Comparison of ENCODE assay signal across 8 mouse cellular contexts in genomic region chr7:74011976-74012857, GRCm38 (mm10). TPM values are rescaled to one million over a fixed set of nuclear protein-coding genes. Genes with fewer than 3 reads are reported as not detected.
DNase-seq lines count a peak whose midpoint lies in the region; ATAC-seq and TF ChIP-seq lines count a peak whose summit lies in the region.

No protein-coding gene starts in this region.

- no peaks in the 10 kb centered on the region; the same call in none of the 2 replicates for H3K27me3 ChIP-seq in kidney, embryonic 14.5 days (ENCODE audit: control insufficient read depth, insufficient read depth, low read length)
- peaks cover 48% of the 10 kb centered on the region for H3K27me3 ChIP-seq in heart, embryonic 12.5 days (replicated peaks)
- peaks cover 35% of the 10 kb centered on the region for H3K27me3 ChIP-seq in liver, embryonic 14.5 days (ENCODE audit: control insufficient read depth, insufficient read depth, low read length)
- no peaks in the 10 kb centered on the region for H3K27me3 ChIP-seq in testis, adult 2 months (ENCODE audit: control insufficient read depth, insufficient read depth, low read length)

- no peak for TF ChIP-seq CTCF in liver, embryonic 14.5 days (IDR thresholded peaks at IDR 0.05; ENCODE audit: low read depth)
- TF ChIP-seq CTCF in testis, adult 2 months (IDR thresholded peaks at IDR 0.05; ENCODE audit: control insufficient read depth, insufficient read depth, insufficient replicate concordance, low read depth, low read length): no peak

- H3K27ac ChIP-seq in kidney, embryonic 14.5 days (ENCODE audit: low read depth, low read length): peak overlapping the region; percentile 84; the same call in 1 of the 2 replicates
- no peak overlapping the region for H3K27ac ChIP-seq in brown adipose tissue, adult 24 weeks (replicated peaks; ENCODE audit: low read depth, low read length)
- H3K27ac ChIP-seq in heart, embryonic 12.5 days (ENCODE audit: poor library complexity, severe bottlenecking): no peak overlapping the region
- no peak overlapping the region for H3K27ac ChIP-seq in liver, embryonic 14.5 days
- H3K27ac ChIP-seq in testis, adult 2 months (ENCODE audit: control insufficient read depth, insufficient read depth, low read depth, low read length): no peak overlapping the region

- H3K4me3 ChIP-seq in kidney, embryonic 14.5 days (ENCODE audit: low read length): peak overlapping the region; percentile 79
- 0 out of 2 replicates have a peak overlapping the region, but pooled peaks have one; percentile 3 for H3K4me3 ChIP-seq in brown adipose tissue, adult 24 weeks (ENCODE audit: insufficient read depth, low read depth, low read length)
- peak overlapping the region; percentile 81 for H3K4me3 ChIP-seq in heart, embryonic 12.5 days
- H3K4me3 ChIP-seq in liver, embryonic 14.5 days (ENCODE audit: insufficient read depth in 1 of 2, low read depth in 2 of 2, low read length in 2 of 2): 0 out of 4 replicates have a peak overlapping the region, but pooled peaks of 1 of the 2 experiments have one; percentile 27
- H3K4me3 ChIP-seq in testis, adult 2 months (ENCODE audit: control insufficient read depth, low read depth, low read length): peak overlapping the region; percentile 83

- WGBS in kidney, embryonic 14.5 days: 4% methylated on average over 43 of the region's 43 CpGs
- 4% methylated on average over 41 of the region's 43 CpGs for WGBS in heart, embryonic 12.5 days
- 3% methylated on average over 43 of the region's 43 CpGs for WGBS in liver, embryonic 14.5 days (ENCODE audit: insufficient replicate concordance)

- no peak for DNase-seq in kidney, adult 18-20 months
- no peak for DNase-seq in liver, embryonic 14.5 days (ENCODE audit: low read depth in 3 of 3, low spot score in 3 of 3)
- DNase-seq in layer of hippocampus, adult 9-10 months (ENCODE audit: low spot score): no peak

- peaks cover 21% of the 10 kb centered on the region for H3K4me1 ChIP-seq in kidney, embryonic 14.5 days (ENCODE audit: control insufficient read depth, insufficient read depth, low read length)
- peaks cover 2% of the 10 kb centered on the region; the same call in 1 of the 2 replicates for H3K4me1 ChIP-seq in brown adipose tissue, adult 24 weeks (ENCODE audit: control insufficient read depth, insufficient read depth, insufficient read length, low read length)
- H3K4me1 ChIP-seq in heart, embryonic 12.5 days (replicated peaks): no peaks in the 10 kb centered on the region
- H3K4me1 ChIP-seq in liver, embryonic 14.5 days (replicated peaks; ENCODE audit: control insufficient read depth in 2 of 2, insufficient read depth in 2 of 2, low read length in 1 of 2): no peaks in the 10 kb centered on the region
- peaks cover 5% of the 10 kb centered on the region for H3K4me1 ChIP-seq in testis, adult 2 months (ENCODE audit: control insufficient read depth, insufficient read depth, low read length)

- TF ChIP-seq EP300 in liver, embryonic 14.5 days (IDR thresholded peaks at IDR 0.05; ENCODE audit: low read depth): no peak

- H3K4me2 ChIP-seq in kidney, embryonic 14.5 days (replicated peaks; ENCODE audit: low read depth, low read length): peak overlapping the region; percentile 93
- H3K4me2 ChIP-seq in heart, embryonic 12.5 days: peak overlapping the region; percentile 100
- peak overlapping the region; percentile 49 for H3K4me2 ChIP-seq in liver, embryonic 14.5 days (ENCODE audit: low read depth)

- peak overlapping the region; percentile 81 for H3K9ac ChIP-seq in kidney, embryonic 14.5 days (ENCODE audit: low read depth, low read length)
- H3K9ac ChIP-seq in heart, embryonic 12.5 days: peak overlapping the region; percentile 72
- H3K9ac ChIP-seq in liver, embryonic 14.5 days (replicated peaks): no peak overlapping the region

- H3K36me3 ChIP-seq in kidney, embryonic 14.5 days (ENCODE audit: control insufficient read depth, insufficient read depth, low read length): no peaks in the 10 kb centered on the region
- H3K36me3 ChIP-seq in heart, embryonic 12.5 days: no peaks in the 10 kb centered on the region
- no peaks in the 10 kb centered on the region for H3K36me3 ChIP-seq in liver, embryonic 14.5 days (replicated peaks; ENCODE audit: control insufficient read depth, insufficient read depth, low read depth)
- no peaks in the 10 kb centered on the region for H3K36me3 ChIP-seq in testis, adult 2 months (ENCODE audit: control insufficient read depth, insufficient read depth, low read length)

- peak; percentile 44 for ATAC-seq in kidney, embryonic 14.5 days (ENCODE audit: low FRiP score, low TSS enrichment)
- ATAC-seq in heart, embryonic 12.5 days (ENCODE audit: insufficient number of reproducible peaks, low FRiP score): peak; percentile 16; the same call in 1 of the 2 replicates
- no peak for ATAC-seq in liver, embryonic 14.5 days (ENCODE audit: insufficient read depth)
- no peak for ATAC-seq in activated CD4-positive, CD25-positive, alpha-beta regulatory T cell, adult 4 months

- no peak for TF ChIP-seq POLR2A in testis, adult 2 months (IDR thresholded peaks at IDR 0.05; ENCODE audit: control insufficient read depth, low read depth, low read length)

- no peaks in the 10 kb centered on the region for H3K9me3 ChIP-seq in kidney, embryonic 14.5 days (ENCODE audit: control insufficient read depth, low read length)
- no peaks in the 10 kb centered on the region for H3K9me3 ChIP-seq in heart, embryonic 12.5 days (replicated peaks)
- no peaks in the 10 kb centered on the region for H3K9me3 ChIP-seq in liver, embryonic 14.5 days (ENCODE audit: control insufficient read depth, low read length)

RNA-seq across cellular contexts. Expression of gene St8sia2, which starts 1.3 kb away (rescaled TPM):
- 12.6 and 18.7 TPM in 2 replicates for polyA plus RNA-seq in kidney, embryonic 14.5 days (2014; fragmentation: Nextera tagmentation; extraction: Ambion mirVana)
- polyA plus RNA-seq in brown adipose tissue, adult 24 weeks (2012; ENCODE audit: insufficient read depth, insufficient read length, missing spikeins): not detected in 2 replicates
- polyA plus RNA-seq in heart, embryonic 12.5 days (2016; fragmentation: Nextera tagmentation; extraction: Ambion mirVana): 3.3 and 4.1 TPM in 2 replicates
- 0.04 and 0.10 TPM in 2 replicates for polyA plus RNA-seq in liver, embryonic 14.5 days (2012; rRNA removed)
- 0.03 and 0.06 TPM in 2 replicates for polyA plus RNA-seq in liver, embryonic 14.5 days (2014; fragmentation: Nextera tagmentation; extraction: Ambion mirVana)
- polyA plus RNA-seq in testis, adult 2 months (2012; rRNA removed): 7.8 and 11.9 TPM in 2 replicates
- not detected for polyA plus RNA-seq in activated CD4-positive, CD25-positive, alpha-beta regulatory T cell, adult 4 months (2017; shearing (Covaris generic))

Comparison
In these comparisons a context has a peak if more than half of its experiments do, and no peak if none do; other contexts are left out.
1. ATAC-seq: peak in kidney, embryonic 14.5 days (single experiment) and heart, embryonic 12.5 days (single experiment); none in liver, embryonic 14.5 days (single experiment) and activated CD4-positive, CD25-positive, alpha-beta regulatory T cell, adult 4 months (single experiment).
2. H3K4me2 ChIP-seq: peak in every context shown above with its lines; median percentile 100 in heart, embryonic 12.5 days; 93 in kidney, embryonic 14.5 days; 49 in liver, embryonic 14.5 days.